Mouse (Mus musculus): Measurements from ENCODE around the gene Mdm1. TPM values are rescaled to one million over a fixed set of nuclear protein-coding genes. Genes with fewer than 3 reads are reported as not detected.

The Mdm1 gene
- 1.9 and 3.2 TPM in 2 replicates for polyA plus RNA-seq (2012; rRNA removed; ENCODE audit: low replicate concordance)

GRCm38 (mm10) chr10:118141018-118141883, at the start of gene Mdm1:
Gene Mdm1, plus strand, starts transcription at chr10:118141811.

DNA sequence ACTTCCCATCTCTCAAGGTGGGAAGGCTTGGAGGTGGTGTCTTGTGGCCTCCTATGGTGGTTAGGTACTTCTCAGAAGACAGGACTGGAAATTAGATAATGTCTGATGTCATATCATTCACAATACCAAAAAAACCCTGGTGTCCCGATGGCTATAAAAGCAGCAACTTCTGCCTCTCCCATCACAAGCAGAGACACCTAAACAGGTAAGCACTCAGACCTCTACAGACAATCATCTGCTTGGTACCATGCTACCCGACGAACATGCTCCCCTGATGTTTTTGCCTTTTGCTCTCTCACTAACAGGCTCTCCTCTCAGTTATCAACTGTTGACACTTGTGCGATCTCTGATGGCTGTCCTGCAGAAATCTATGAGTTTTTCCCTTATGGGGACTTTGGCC, 63.0 kb downstream of the Mdm1 start, which contains the start of gene Il22:
Gene Il22, plus strand, starts transcription at position 301 of the 400 bp plus-strand sequence.

Other genes with a start within 250 kb of the Mdm1 start
- not detected in 2 replicates for gene Il22, start 63.1 kb downstream of the Mdm1 start, polyA plus RNA-seq (2012; rRNA removed; ENCODE audit: low replicate concordance)
- not detected in 2 replicates for gene Gm32717, start 99.0 kb downstream of the Mdm1 start, polyA plus RNA-seq (2012; rRNA removed; ENCODE audit: low replicate concordance)
- gene Gm32802, start 116.9 kb downstream of the Mdm1 start, polyA plus RNA-seq (2012; rRNA removed; ENCODE audit: low replicate concordance): not detected in 2 replicates
- gene Iltifb, start 153.2 kb downstream of the Mdm1 start, polyA plus RNA-seq (2012; rRNA removed; ENCODE audit: low replicate concordance): not detected in 2 replicates
- gene Gm9040, start 185.2 kb downstream of the Mdm1 start, polyA plus RNA-seq (2012; rRNA removed; ENCODE audit: low replicate concordance): not detected in 2 replicates
- not detected in 2 replicates for gene Gm9044, start 190.6 kb downstream of the Mdm1 start, polyA plus RNA-seq (2012; rRNA removed; ENCODE audit: low replicate concordance)
- 0.07 TPM in 1 of 2 replicates, not detected in the other for gene Gm9045, start 196.0 kb downstream of the Mdm1 start, polyA plus RNA-seq (2012; rRNA removed; ENCODE audit: low replicate concordance)
- gene Gm9046, start 201.4 kb downstream of the Mdm1 start, polyA plus RNA-seq (2012; rRNA removed; ENCODE audit: low replicate concordance): not detected in 2 replicates
- gene Gm9048, start 206.9 kb downstream of the Mdm1 start, polyA plus RNA-seq (2012; rRNA removed; ENCODE audit: low replicate concordance): not detected in 2 replicates
- gene Gm9049, start 212.3 kb downstream of the Mdm1 start, polyA plus RNA-seq (2012; rRNA removed; ENCODE audit: low replicate concordance): 0.07 TPM in 1 of 2 replicates, not detected in the other